Mouse (Mus musculus): ENCODE measurements around the gene Vps8. TPM values are rescaled to one million over a fixed set of nuclear protein-coding genes. Genes with fewer than 3 reads are reported as not detected.
A peak's percentile ranks its signal among the peaks of the same experiment; 100 is the strongest.

Gene Vps8
- polyA plus RNA-seq, 1 experiment from 2014 or later: 27.0 TPM

- WGBS: 88% methylated on average over 7 of the region's 7 CpGs
- Histone ChIP-seq H3K4me2 (replicated peaks; ENCODE audit: low read depth, low read length) (no peak overlapping the region), H3K9ac (ENCODE audit: low read depth, low read length) (no peak overlapping the region), H3K27ac (ENCODE audit: low read depth, low read length) (no peak overlapping the region), H3K4me1 (replicated peaks; ENCODE audit: control insufficient read depth, insufficient read depth, low read length) (no peaks in the 10 kb centered on the region), H3K9me3 (ENCODE audit: control insufficient read depth, low read length) (no peaks in the 10 kb centered on the region), H3K4me3 (ENCODE audit: low read depth, low read length) (no peak overlapping the region), H3K36me3 (ENCODE audit: control insufficient read depth, insufficient read depth, low read length) (no peaks in the 10 kb centered on the region), H3K27me3 (ENCODE audit: control insufficient read depth, insufficient read depth, low read length) (no peaks in the 10 kb centered on the region)
- DNase-seq (ENCODE audit: low spot score) (no peak), ATAC-seq (ENCODE audit: low FRiP score) (no peak)
These were observed 113.5 kb downstream of the Vps8 start for GRCm38 (mm10) chr16:21536240-21537005.

- DNase-seq (ENCODE audit: low spot score): peak; percentile 29
- WGBS: 59% methylated on average over 3 of the region's 3 CpGs
- H3K9me3 ChIP-seq (ENCODE audit: control insufficient read depth, low read length): no peaks in the 10 kb centered on the region
- no peaks in the 10 kb centered on the region for H3K36me3 ChIP-seq (ENCODE audit: control insufficient read depth, insufficient read depth, low read length)
- no peak overlapping the region for H3K4me3 ChIP-seq (ENCODE audit: low read depth, low read length)
- H3K9ac ChIP-seq (ENCODE audit: low read depth, low read length): no peak overlapping the region
- no peak overlapping the region for H3K27ac ChIP-seq (ENCODE audit: low read depth, low read length)
- H3K27me3 ChIP-seq (ENCODE audit: control insufficient read depth, insufficient read depth, low read length): no peaks in the 10 kb centered on the region
- no peak overlapping the region for H3K4me2 ChIP-seq (replicated peaks; ENCODE audit: low read depth, low read length)
- H3K4me1 ChIP-seq (replicated peaks; ENCODE audit: control insufficient read depth, insufficient read depth, low read length): no peaks in the 10 kb centered on the region
- no peak for ATAC-seq (ENCODE audit: low FRiP score)
These were observed 114.4 kb downstream of the Vps8 start for GRCm38 (mm10) chr16:21537312-21537711.

GRCm38 (mm10) chr16:21538889-21539288 is 116.0 kb downstream of the Vps8 start:
- ATAC-seq (ENCODE audit: low FRiP score) (no peak), DNase-seq (ENCODE audit: low spot score) (peak; percentile 18)
- H3K9me3 ChIP-seq (ENCODE audit: control insufficient read depth, low read length): no peaks in the 10 kb centered on the region
- no peak overlapping the region for H3K4me3 ChIP-seq (ENCODE audit: low read depth, low read length)
- H3K4me1 ChIP-seq (replicated peaks; ENCODE audit: control insufficient read depth, insufficient read depth, low read length): no peaks in the 10 kb centered on the region
- H3K27ac ChIP-seq (ENCODE audit: low read depth, low read length): no peak overlapping the region
- WGBS: 51% methylated on average over 2 of the region's 2 CpGs
- H3K4me2 ChIP-seq (replicated peaks; ENCODE audit: low read depth, low read length): no peak overlapping the region
- H3K27me3 ChIP-seq (ENCODE audit: control insufficient read depth, insufficient read depth, low read length): no peaks in the 10 kb centered on the region
- H3K9ac ChIP-seq (ENCODE audit: low read depth, low read length): no peak overlapping the region
- no peaks in the 10 kb centered on the region for H3K36me3 ChIP-seq (ENCODE audit: control insufficient read depth, insufficient read depth, low read length)

- ATAC-seq (ENCODE audit: low FRiP score): no peak
These were observed 119.6 kb downstream of the Vps8 start for GRCm38 (mm10) chr16:21542559-21542958.

GRCm38 (mm10) chr16:21547446-21547845 is 124.5 kb downstream of the Vps8 start:
- Histone ChIP-seq H3K36me3 (ENCODE audit: control insufficient read depth, insufficient read depth, low read length) (no peaks in the 10 kb centered on the region), H3K4me3 (ENCODE audit: low read depth, low read length) (no peak overlapping the region), H3K27ac (ENCODE audit: low read depth, low read length) (no peak overlapping the region), H3K27me3 (ENCODE audit: control insufficient read depth, insufficient read depth, low read length) (no peaks in the 10 kb centered on the region), H3K9me3 (ENCODE audit: control insufficient read depth, low read length) (no peaks in the 10 kb centered on the region), H3K9ac (ENCODE audit: low read depth, low read length) (no peak overlapping the region), H3K4me2 (replicated peaks; ENCODE audit: low read depth, low read length) (no peak overlapping the region), H3K4me1 (replicated peaks; ENCODE audit: control insufficient read depth, insufficient read depth, low read length) (no peaks in the 10 kb centered on the region)
- DNase-seq (ENCODE audit: low spot score): no peak
- no peak for ATAC-seq (ENCODE audit: low FRiP score)
- WGBS: 78% methylated on average over 5 of the region's 5 CpGs

More at GRCm38 (mm10) chr16:21542559-21542958, 119.6 kb downstream of the Vps8 start:
- Histone ChIP-seq H3K4me1 (replicated peaks; ENCODE audit: control insufficient read depth, insufficient read depth, low read length) (no peaks in the 10 kb centered on the region), H3K9ac (ENCODE audit: low read depth, low read length) (no peak overlapping the region), H3K27ac (ENCODE audit: low read depth, low read length) (no peak overlapping the region), H3K4me2 (replicated peaks; ENCODE audit: low read depth, low read length) (no peak overlapping the region), H3K4me3 (ENCODE audit: low read depth, low read length) (no peak overlapping the region), H3K27me3 (ENCODE audit: control insufficient read depth, insufficient read depth, low read length) (no peaks in the 10 kb centered on the region), H3K9me3 (ENCODE audit: control insufficient read depth, low read length) (no peaks in the 10 kb centered on the region), H3K36me3 (ENCODE audit: control insufficient read depth, insufficient read depth, low read length) (no peaks in the 10 kb centered on the region)
- no peak for DNase-seq (ENCODE audit: low spot score)
- WGBS: 49% methylated on average over 1 of the region's 1 CpGs

GRCm38 (mm10) chr16:21549751-21550150 is 126.8 kb downstream of the Vps8 start:
- 72% methylated on average over 4 of the region's 4 CpGs for WGBS
- Histone ChIP-seq H3K9ac (ENCODE audit: low read depth, low read length) (no peak overlapping the region), H3K36me3 (ENCODE audit: control insufficient read depth, insufficient read depth, low read length) (peaks cover 4% of the 10 kb centered on the region; the same call in 1 of the 2 replicates), H3K27me3 (ENCODE audit: control insufficient read depth, insufficient read depth, low read length) (no peaks in the 10 kb centered on the region), H3K4me3 (ENCODE audit: low read depth, low read length) (no peak overlapping the region), H3K4me2 (replicated peaks; ENCODE audit: low read depth, low read length) (no peak overlapping the region), H3K27ac (ENCODE audit: low read depth, low read length) (no peak overlapping the region), H3K4me1 (replicated peaks; ENCODE audit: control insufficient read depth, insufficient read depth, low read length) (no peaks in the 10 kb centered on the region), H3K9me3 (ENCODE audit: control insufficient read depth, low read length) (no peaks in the 10 kb centered on the region)
- DNase-seq (ENCODE audit: low spot score) (no peak), ATAC-seq (ENCODE audit: low FRiP score) (no peak)

- Histone ChIP-seq H3K27ac (ENCODE audit: low read depth, low read length) (no peak overlapping the region), H3K9me3 (ENCODE audit: control insufficient read depth, low read length) (no peaks in the 10 kb centered on the region), H3K36me3 (ENCODE audit: control insufficient read depth, insufficient read depth, low read length) (peaks cover 4% of the 10 kb centered on the region; the same call in 1 of the 2 replicates), H3K4me1 (replicated peaks; ENCODE audit: control insufficient read depth, insufficient read depth, low read length) (no peaks in the 10 kb centered on the region), H3K4me2 (replicated peaks; ENCODE audit: low read depth, low read length) (no peak overlapping the region), H3K27me3 (ENCODE audit: control insufficient read depth, insufficient read depth, low read length) (no peaks in the 10 kb centered on the region), H3K4me3 (ENCODE audit: low read depth, low read length) (no peak overlapping the region), H3K9ac (ENCODE audit: low read depth, low read length) (no peak overlapping the region)
- no peak for DNase-seq (ENCODE audit: low spot score)
- WGBS: 86% methylated on average over 7 of the region's 7 CpGs
- ATAC-seq (ENCODE audit: low FRiP score): no peak
These were observed 127.5 kb downstream of the Vps8 start for GRCm38 (mm10) chr16:21550453-21550852.

- no peak overlapping the region for H3K4me3 ChIP-seq (ENCODE audit: low read depth, low read length)
- peaks cover 4% of the 10 kb centered on the region; the same call in 1 of the 2 replicates for H3K36me3 ChIP-seq (ENCODE audit: control insufficient read depth, insufficient read depth, low read length)
- H3K27me3 ChIP-seq (ENCODE audit: control insufficient read depth, insufficient read depth, low read length): no peaks in the 10 kb centered on the region
- H3K27ac ChIP-seq (ENCODE audit: low read depth, low read length): no peak overlapping the region
- DNase-seq (ENCODE audit: low spot score): no peak
- H3K4me2 ChIP-seq (replicated peaks; ENCODE audit: low read depth, low read length): no peak overlapping the region
- no peak overlapping the region for H3K9ac ChIP-seq (ENCODE audit: low read depth, low read length)
- 85% methylated on average over 3 of the region's 3 CpGs for WGBS
- no peak for ATAC-seq (ENCODE audit: low FRiP score)
- H3K9me3 ChIP-seq (ENCODE audit: control insufficient read depth, low read length): no peaks in the 10 kb centered on the region
- H3K4me1 ChIP-seq (replicated peaks; ENCODE audit: control insufficient read depth, insufficient read depth, low read length): no peaks in the 10 kb centered on the region
These were observed 130.6 kb downstream of the Vps8 start for GRCm38 (mm10) chr16:21553506-21553905.

- WGBS: 83% methylated on average over 3 of the region's 3 CpGs
- no peaks in the 10 kb centered on the region for H3K4me1 ChIP-seq (replicated peaks; ENCODE audit: control insufficient read depth, insufficient read depth, low read length)
- H3K27ac ChIP-seq (ENCODE audit: low read depth, low read length): no peak overlapping the region
- no peak for ATAC-seq (ENCODE audit: low FRiP score)
- H3K4me2 ChIP-seq (replicated peaks; ENCODE audit: low read depth, low read length): no peak overlapping the region
- no peak overlapping the region for H3K4me3 ChIP-seq (ENCODE audit: low read depth, low read length)
- DNase-seq (ENCODE audit: low spot score): no peak
- no peaks in the 10 kb centered on the region for H3K36me3 ChIP-seq (ENCODE audit: control insufficient read depth, insufficient read depth, low read length)
- H3K27me3 ChIP-seq (ENCODE audit: control insufficient read depth, insufficient read depth, low read length): no peaks in the 10 kb centered on the region
- H3K9ac ChIP-seq (ENCODE audit: low read depth, low read length): no peak overlapping the region
- no peaks in the 10 kb centered on the region for H3K9me3 ChIP-seq (ENCODE audit: control insufficient read depth, low read length)
These were observed 139.8 kb downstream of the Vps8 start for GRCm38 (mm10) chr16:21562625-21563300.

All from hindbrain, embryonic 11.5 days (tissue).